Mouse (Mus musculus) naive thymus-derived CD4-positive, alpha-beta T cell, adult 2 months (primary cell): ENCODE measurements around the gene Habp4.
A peak's percentile ranks its signal among the peaks of the same experiment; 100 is the strongest.

ENCODE experiments used
- DNase-seq: peaks from one replicate; pipeline ENCODE4 v3.0.0-alpha.2; 2011; ENCODE audit warnings: low read depth

The Habp4 gene

GRCm38 (mm10) chr13:64178746-64179652 is 17.4 kb downstream of the Habp4 start:
- no peak for DNase-seq

GRCm38 (mm10) chr13:64180300-64180699 is 18.7 kb downstream of the Habp4 start:
- peak; percentile 19 for DNase-seq

- DNase-seq, result peak; percentile 73
Measured at GRCm38 (mm10) chr13:64180888-64181287, 19.3 kb downstream of the Habp4 start.

- DNase-seq, result no peak
Measured at GRCm38 (mm10) chr13:64182091-64182490, 20.5 kb downstream of the Habp4 start.

- DNase-seq, result no peak
Measured at GRCm38 (mm10) chr13:64183583-64183982, 22.0 kb downstream of the Habp4 start.

- DNase-seq, result no peak
Measured at GRCm38 (mm10) chr13:64184361-64184760, 22.7 kb downstream of the Habp4 start.

GRCm38 (mm10) chr13:64185176-64185575 is 23.6 kb downstream of the Habp4 start:
- DNase-seq, result no peak

- DNase-seq, result no peak
Measured at GRCm38 (mm10) chr13:64185586-64185985, 24.0 kb downstream of the Habp4 start.

- DNase-seq, result no peak
Measured at GRCm38 (mm10) chr13:64186516-64186915, 24.9 kb downstream of the Habp4 start.

- no peak for DNase-seq
Measured at GRCm38 (mm10) chr13:64187065-64187464, 25.4 kb downstream of the Habp4 start.

GRCm38 (mm10) chr13:64197899-64198298 is 36.3 kb downstream of the Habp4 start:
- no peak for DNase-seq

- DNase-seq, result no peak
Measured at GRCm38 (mm10) chr13:64198310-64198709, 36.7 kb downstream of the Habp4 start.

GRCm38 (mm10) chr13:64200911-64201310 is 39.3 kb downstream of the Habp4 start:
- no peak for DNase-seq

GRCm38 (mm10) chr13:64204726-64205125 is 43.1 kb downstream of the Habp4 start:
- DNase-seq, result peak; percentile 33

GRCm38 (mm10) chr13:64205186-64205585 is 43.6 kb downstream of the Habp4 start:
- DNase-seq, result no peak

GRCm38 (mm10) chr13:64208146-64208545 is 46.5 kb downstream of the Habp4 start:
- DNase-seq, result no peak

GRCm38 (mm10) chr13:64211995-64212603 is 50.5 kb downstream of the Habp4 start:
- no peak for DNase-seq

GRCm38 (mm10) chr13:64214891-64215290 is 53.3 kb downstream of the Habp4 start:
- DNase-seq, result no peak

GRCm38 (mm10) chr13:64225738-64226137 is 64.1 kb downstream of the Habp4 start:
- DNase-seq, result no peak

- no peak for DNase-seq
Measured at GRCm38 (mm10) chr13:64226725-64227124, 65.1 kb downstream of the Habp4 start.

GRCm38 (mm10) chr13:64233139-64233538 is 71.5 kb downstream of the Habp4 start:
- DNase-seq, result no peak

- DNase-seq, result no peak
Measured at GRCm38 (mm10) chr13:64235062-64235715, 73.6 kb downstream of the Habp4 start.

- DNase-seq, result no peak
Measured at GRCm38 (mm10) chr13:64235777-64236176, 74.2 kb downstream of the Habp4 start.
